33 mouse cellular contexts compared by ENCODE assay signal in the genomic region with DNA sequence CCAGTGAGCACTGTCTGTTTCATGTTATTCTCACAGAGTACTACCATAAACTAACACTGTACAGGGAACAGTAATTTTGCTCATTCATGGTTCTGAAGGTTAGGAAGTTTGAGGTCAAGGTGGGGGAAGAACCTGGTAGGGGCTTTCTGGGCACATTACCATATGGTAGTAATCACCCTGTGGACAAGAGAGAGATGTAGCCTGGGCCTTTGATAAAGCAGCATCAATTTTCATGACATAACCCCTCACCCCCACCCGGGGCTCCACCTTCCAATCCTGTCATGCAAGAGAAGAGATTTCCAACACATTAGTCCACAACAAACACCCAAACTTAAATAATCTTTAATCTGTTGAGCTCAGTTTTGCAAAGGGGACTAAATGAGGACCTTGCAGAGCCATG.
"Had no signal": no experiment of that assay in that cellular context is flagged by ENCODE, and none has a peak within 500 bp of the region (broad histone marks: within the 10 kb centered on the region; RNA-seq: fewer than 3 reads in every experiment).

No protein-coding gene starts in this region.

- H3K4me1 ChIP-seq: intestine, embryonic 15.5 days had no signal

- H3K27ac ChIP-seq: heart, embryonic 13.5 days; heart, embryonic 15.5 days; hindbrain, embryonic 10.5 days; hindbrain, embryonic 12.5 days; hindbrain, embryonic 13.5 days; hindbrain, embryonic 14.5 days; hindbrain, embryonic 15.5 days; hindbrain, postnatal 0 days; intestine, embryonic 15.5 days; kidney, embryonic 15.5 days; kidney, postnatal 0 days; layer of hippocampus, adult 2 months; left cerebral cortex, adult 2 months had no signal

- ATAC-seq: hindbrain, embryonic 16.5 days; hindbrain, postnatal 0 days; inflammation-experienced regulatory T-cells, adult 6 months; intestine, embryonic 15.5 days; intestine, embryonic 16.5 days; intestine, postnatal 0 days had no signal

- H3K36me3 ChIP-seq: heart, embryonic 13.5 days; heart, embryonic 15.5 days; hindbrain, embryonic 10.5 days; hindbrain, embryonic 12.5 days; hindbrain, embryonic 13.5 days; hindbrain, embryonic 15.5 days; intestine, embryonic 15.5 days; kidney, embryonic 15.5 days had no signal

- H3K4me2 ChIP-seq: heart, embryonic 11.5 days; heart, embryonic 13.5 days; heart, embryonic 15.5 days; hindbrain, embryonic 12.5 days; hindbrain, embryonic 13.5 days; hindbrain, embryonic 14.5 days; hindbrain, embryonic 15.5 days; intestine, embryonic 15.5 days; kidney, embryonic 15.5 days had no signal

- H3K27me3 ChIP-seq: heart, embryonic 13.5 days; heart, embryonic 15.5 days; hindbrain, embryonic 12.5 days; hindbrain, embryonic 13.5 days; hindbrain, embryonic 15.5 days; intestine, embryonic 15.5 days had no signal

- H3K9me3 ChIP-seq: heart, embryonic 13.5 days; heart, embryonic 15.5 days; hindbrain, embryonic 10.5 days; hindbrain, embryonic 12.5 days; hindbrain, embryonic 13.5 days; hindbrain, embryonic 15.5 days; intestine, embryonic 15.5 days; kidney, embryonic 15.5 days had no signal

- H3K4me3 ChIP-seq: heart, embryonic 13.5 days; heart, embryonic 15.5 days; hindbrain, embryonic 10.5 days; hindbrain, embryonic 12.5 days; hindbrain, embryonic 13.5 days; hindbrain, embryonic 15.5 days; intestine, embryonic 15.5 days; kidney, embryonic 15.5 days; layer of hippocampus, adult 2 months; left cerebral cortex, adult 2 months had no signal

- DNase-seq: heart, postnatal 10 days; heart, postnatal 14 days; heart, postnatal 4 days; kidney, adult 11 months; kidney, adult 18-20 months; kidney, adult 2 months; kidney, adult 8-10 months; kidney, adult 9 months; kidney, postnatal 10 days; kidney, postnatal 14 days; kidney, postnatal 25 days; kidney, postnatal 36 days; kidney, postnatal 4 days; layer of hippocampus, adult 9-11 months; layer of hippocampus, postnatal 36 days had no signal

- H3K9ac ChIP-seq: heart, embryonic 13.5 days; heart, embryonic 15.5 days; hindbrain, embryonic 12.5 days; hindbrain, embryonic 13.5 days; hindbrain, embryonic 14.5 days; hindbrain, embryonic 15.5 days; intestine, embryonic 15.5 days; kidney, embryonic 15.5 days had no signal
